Mouse (Mus musculus) subcutaneous adipose tissue, adult 2 months (tissue): ENCODE results near the gene Ankrd27. TPM values are rescaled to one million over a fixed set of nuclear protein-coding genes. Genes with fewer than 3 reads are reported as not detected.

Experiments used
- polyA plus RNA-seq: library from polyadenylated mRNA; depleted of rRNA; stranded (reverse); fragments of >200 nt; gene quantifications from 2 replicates; pipeline ENCODE4 v1.2.3, GENCODE M21; 2012; ENCODE audit warnings: low replicate concordance; rRNA removed

Ankrd27 gene
- polyA plus RNA-seq: 30.6 and 44.5 TPM in 2 replicates

GRCm38 (mm10) chr7:35586055-35586905, at the start of gene Ankrd27:
Ankrd27 (plus strand) TSS chr7:35586244.

GRCm38 (mm10) chr7:35537562-35537961, 48.5 kb upstream of the Ankrd27 start, which contains the start of gene Tdrd12:
Tdrd12 (minus strand) TSS chr7:35537745.

GRCm38 (mm10) chr7:35556205-35556603, 29.8 kb upstream of the Ankrd27 start, which contains the start of gene Nudt19:
Nudt19 (minus strand) TSS chr7:35556304.

GRCm38 (mm10) chr7:35585191-35586054, 621 bp upstream of the Ankrd27 start, which contains the start of gene Rgs9bp:
Rgs9bp (minus strand) TSS chr7:35585582.

GRCm38 (mm10) chr7:35647101-35647698, 61.2 kb downstream of the Ankrd27 start, which contains the start of gene Pdcd5:
Pdcd5 (minus strand) TSS chr7:35647521.

Other genes starting within 250 kb of the Ankrd27 start
- gene Faap24, start 189.4 kb upstream of the Ankrd27 start, polyA plus RNA-seq: 3.9 and 5.1 TPM in 2 replicates
- 9.2 and 20.9 TPM in 2 replicates for gene Cep89, start 189.2 kb upstream of the Ankrd27 start, polyA plus RNA-seq
- 0.08 TPM in 1 of 2 replicates, not detected in the other for gene Slc7a9, start 137.4 kb upstream of the Ankrd27 start, polyA plus RNA-seq
- 0.03 TPM in 1 of 2 replicates, not detected in the other for gene Tdrd12, start 48.5 kb upstream of the Ankrd27 start, polyA plus RNA-seq
- 34.2 and 35.4 TPM in 2 replicates for gene Nudt19, start 29.9 kb upstream of the Ankrd27 start, polyA plus RNA-seq
- 0.06 and 0.10 TPM in 2 replicates for gene Rgs9bp, start 662 bp upstream of the Ankrd27 start, polyA plus RNA-seq
- gene Pdcd5, start 61.3 kb downstream of the Ankrd27 start, polyA plus RNA-seq: 25.6 and 48.0 TPM in 2 replicates
- gene Dpy19l3, start 168.2 kb downstream of the Ankrd27 start, polyA plus RNA-seq: 3.4 and 11.8 TPM in 2 replicates
- 5.6 and 12.8 TPM in 2 replicates for gene Zfp507, start 216.8 kb downstream of the Ankrd27 start, polyA plus RNA-seq